Mouse (Mus musculus): ENCODE data around the gene Tfb2m.

DNA sequence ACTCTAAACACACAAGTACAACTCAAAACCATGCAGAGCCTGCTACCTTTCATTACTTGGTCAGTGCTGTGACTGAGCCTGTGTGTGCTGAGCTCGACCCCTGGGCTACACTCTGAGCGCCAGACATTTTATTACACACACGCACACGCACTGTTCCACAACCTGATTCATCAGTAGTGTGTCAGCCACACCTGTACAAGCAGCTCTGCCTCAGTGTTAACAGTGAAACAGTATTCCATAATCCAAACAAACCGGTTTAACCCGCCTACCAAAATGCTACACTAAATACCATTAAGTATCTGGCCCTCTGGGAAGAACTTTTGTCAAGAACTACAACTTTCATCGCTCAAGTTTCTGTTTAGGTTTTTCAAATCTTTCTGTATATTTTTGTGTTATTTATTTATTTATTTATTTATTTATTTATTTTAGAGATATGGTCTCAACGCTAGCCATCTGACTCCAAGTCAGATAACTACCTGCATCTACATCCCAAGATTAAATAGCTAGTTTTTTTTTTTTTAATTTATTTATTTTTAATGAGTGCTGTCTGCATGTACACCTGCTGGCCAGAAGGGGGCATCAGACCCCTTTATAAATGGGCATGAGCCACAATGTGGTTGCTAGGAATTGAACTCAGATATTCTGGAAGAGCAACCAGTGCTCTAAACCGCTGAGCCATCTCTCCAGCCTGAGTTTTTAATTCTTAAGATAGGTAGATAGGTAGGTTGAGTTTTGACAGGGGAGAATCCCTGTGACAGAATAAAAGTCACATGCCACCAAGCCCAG lies 39.3 kb downstream of the Tfb2m start:
- TF ChIP-seq POLR2A (IDR thresholded peaks at IDR 0.05; ENCODE audit: borderline replicate concordance, control insufficient read depth, low read depth, low read length) (no peak), CTCF (IDR thresholded peaks at IDR 0.05; ENCODE audit: control insufficient read depth, insufficient read depth, low read length) (peak; percentile 46)

Data from bone marrow, adult 2 months (tissue).